Mouse (Mus musculus) heart, postnatal 25 days (tissue): ENCODE data around the gene Galnt9. TPM values are rescaled to one million over a fixed set of nuclear protein-coding genes. Genes with fewer than 3 reads are reported as not detected.

ENCODE experiments used
- DNase-seq: peaks from one replicate; pipeline ENCODE4 v3.0.0; 2022; ENCODE audit warnings: low spot score
- intact Hi-C: fragments of 180-260 bp; cut with DNase I; formaldehyde crosslinking; loops from one replicate; pipeline ENCODE4 v1.15.1; 2025
- total RNA-seq, 2 experiments: library from RNA; stranded (reverse); gene quantifications; 2 replicates each; pipeline ENCODE4 v1.2.3; 2021

Gene Galnt9
- total RNA-seq, result not detected

DNA sequence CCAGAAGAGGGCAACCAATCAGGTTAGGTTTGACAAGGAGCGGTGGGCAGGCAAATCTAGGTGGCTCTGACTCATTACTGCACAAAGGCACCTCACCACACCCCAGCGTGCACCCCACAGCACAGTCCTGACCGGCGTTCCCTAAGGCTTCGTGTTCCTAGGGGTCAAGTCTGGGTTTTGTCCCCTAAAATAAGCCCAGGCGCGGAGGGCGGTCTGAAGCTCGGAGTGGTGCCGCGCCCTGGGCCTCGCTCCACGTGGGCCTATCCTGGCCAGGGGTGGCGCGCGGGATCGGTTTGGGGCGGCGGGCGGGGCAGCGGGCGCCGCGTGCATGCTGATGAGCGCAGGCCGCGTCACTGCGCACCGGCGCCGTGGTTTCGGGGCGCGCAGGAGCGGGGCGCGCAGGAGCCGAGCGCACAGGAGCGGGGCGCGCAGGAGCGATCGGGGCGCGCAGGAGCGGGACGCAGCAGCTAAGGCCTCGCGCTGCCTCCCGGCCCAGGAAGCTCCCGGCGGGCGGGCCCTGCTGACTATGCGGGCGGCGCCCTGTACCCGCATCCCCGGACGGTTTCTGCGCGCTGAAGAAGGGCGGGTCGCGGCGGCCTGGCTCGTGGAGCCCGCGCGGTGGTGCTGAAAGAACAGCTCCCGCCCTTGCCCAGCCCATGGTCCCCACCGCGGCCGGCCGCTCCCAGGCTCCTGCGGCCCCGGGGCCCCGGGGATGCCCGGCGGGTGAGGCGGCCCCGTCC lies at the start of gene Galnt9:
TSS of gene Galnt9 (plus strand) at position 405 of the 740 bp plus-strand sequence.
- no peak for DNase-seq
- intact Hi-C loops, result no loop called here

DNA sequence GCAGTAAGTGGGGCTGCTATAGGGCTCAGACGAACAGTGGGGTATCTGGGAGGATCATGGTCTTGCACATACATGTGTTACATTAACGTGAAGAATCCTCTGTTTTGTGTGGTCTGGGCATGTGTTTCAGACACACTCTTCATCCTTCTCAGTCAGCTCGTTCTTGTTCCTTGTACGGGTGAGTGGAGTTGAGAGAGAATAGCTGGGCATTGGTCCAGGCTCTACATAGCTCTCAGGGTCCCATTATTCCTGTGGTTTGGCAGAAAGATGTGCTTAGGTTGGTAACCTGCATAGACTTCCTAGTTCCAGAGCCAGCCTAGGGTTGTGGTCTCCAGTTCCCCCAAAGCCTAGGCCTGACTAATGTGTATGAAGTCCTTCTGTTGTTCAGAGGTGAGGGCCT lies 49.8 kb upstream of the Galnt9 start:
- DNase-seq, result no peak
- intact Hi-C loops, result no loop called here

DNA sequence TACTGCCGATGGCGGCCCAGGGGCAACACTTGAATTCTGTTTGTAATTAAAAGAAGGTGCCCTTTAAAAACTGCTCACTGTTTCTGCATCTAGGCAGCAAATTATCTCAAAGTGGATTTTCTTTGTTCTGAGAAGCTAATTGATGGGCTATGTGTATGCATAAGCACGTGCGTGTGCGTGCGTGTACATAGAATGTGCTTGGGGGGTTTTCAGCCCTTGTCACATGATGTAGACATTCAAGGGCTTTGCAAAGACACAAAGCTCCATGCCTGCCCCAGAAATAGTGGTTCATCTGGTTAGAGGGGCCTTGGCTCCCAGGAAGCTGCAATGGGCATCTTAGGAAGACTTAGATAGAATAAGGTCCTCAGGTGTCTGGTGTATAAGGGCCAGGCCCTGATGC lies 49.1 kb upstream of the Galnt9 start:
- intact Hi-C loops, result no loop called here
- no peak for DNase-seq

DNA sequence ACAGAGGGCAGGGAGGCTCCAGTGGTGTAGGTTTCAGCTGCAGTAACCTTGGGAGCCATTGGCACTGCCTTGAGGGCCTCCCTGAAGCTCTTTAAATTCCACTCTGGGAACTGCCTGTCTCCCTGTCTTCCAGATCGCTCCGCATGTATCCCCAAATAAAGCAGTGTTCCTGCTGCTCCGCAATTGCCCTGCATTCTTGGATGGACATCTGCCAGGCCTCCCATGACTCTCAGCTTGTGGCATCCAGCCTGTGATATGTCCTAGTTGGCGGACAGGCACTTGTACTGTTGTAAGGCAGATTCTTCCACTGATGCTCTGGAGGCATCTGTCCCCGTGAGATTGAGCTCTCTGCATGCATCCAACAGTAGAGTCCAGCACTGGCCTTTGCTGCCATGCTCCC lies 46.6 kb upstream of the Galnt9 start:
- intact Hi-C loops, result no loop called here
- no peak for DNase-seq

DNA sequence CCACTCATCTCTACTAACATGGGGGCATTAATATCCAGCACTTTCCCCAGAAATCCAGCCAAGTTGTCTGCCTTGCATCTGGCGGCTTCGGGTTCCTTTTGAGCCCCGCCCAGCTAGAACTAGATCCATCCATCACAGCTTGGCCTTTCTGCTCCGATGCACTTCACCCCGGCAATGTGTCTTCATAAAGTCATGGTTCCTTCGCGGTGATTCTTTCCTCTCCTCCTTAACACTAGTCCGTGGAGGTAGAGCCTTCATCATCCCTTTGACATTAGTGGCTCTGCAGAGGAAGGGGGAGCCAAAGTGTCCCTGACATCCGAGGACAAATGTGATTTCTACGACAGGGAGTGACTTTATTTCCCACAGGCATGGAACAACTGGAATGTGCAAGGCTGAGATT lies 46.1 kb upstream of the Galnt9 start:
- no peak for DNase-seq
- intact Hi-C loops, result no loop called here

DNA sequence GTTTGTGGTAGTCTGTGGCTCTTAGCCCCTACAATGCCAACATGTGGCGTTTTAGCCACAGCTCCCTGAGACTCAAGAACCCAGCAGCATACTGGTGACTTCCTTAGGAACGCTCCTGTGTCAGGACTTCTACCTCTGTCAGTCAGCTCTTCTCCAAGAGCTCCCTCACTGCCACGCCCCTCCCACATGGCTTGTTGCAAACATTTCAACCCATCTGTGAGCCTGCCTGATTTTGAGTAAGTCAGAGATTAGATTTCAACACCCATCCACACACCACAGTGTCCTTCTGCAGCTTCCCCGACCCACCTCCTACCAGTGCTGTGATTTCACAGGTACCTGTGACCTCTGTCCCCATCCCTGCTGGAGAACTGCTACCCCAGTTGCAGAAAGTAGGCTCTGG lies 43.9 kb upstream of the Galnt9 start:
- no peak for DNase-seq
- intact Hi-C loops, result no loop called here

DNA sequence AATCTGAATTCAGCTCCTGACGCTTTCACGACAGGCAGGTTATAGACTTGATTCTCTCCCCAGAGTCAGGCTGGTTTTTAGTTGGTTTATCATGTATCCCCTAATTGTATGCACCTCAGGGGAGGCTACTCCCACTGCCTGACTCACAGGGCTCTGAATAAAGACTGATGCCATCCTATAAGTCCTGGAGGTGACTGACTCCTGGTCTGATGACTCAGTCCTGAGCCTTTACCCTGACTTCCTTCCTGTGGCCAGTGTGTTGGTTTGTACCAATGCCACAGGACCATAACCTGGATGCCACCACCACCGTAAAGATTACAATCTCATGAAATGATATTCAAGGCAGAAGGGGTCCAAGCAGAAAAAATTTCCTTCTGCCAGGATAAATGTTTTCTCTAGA lies 40.8 kb upstream of the Galnt9 start:
- intact Hi-C loops, result no loop called here
- DNase-seq, result no peak

DNA sequence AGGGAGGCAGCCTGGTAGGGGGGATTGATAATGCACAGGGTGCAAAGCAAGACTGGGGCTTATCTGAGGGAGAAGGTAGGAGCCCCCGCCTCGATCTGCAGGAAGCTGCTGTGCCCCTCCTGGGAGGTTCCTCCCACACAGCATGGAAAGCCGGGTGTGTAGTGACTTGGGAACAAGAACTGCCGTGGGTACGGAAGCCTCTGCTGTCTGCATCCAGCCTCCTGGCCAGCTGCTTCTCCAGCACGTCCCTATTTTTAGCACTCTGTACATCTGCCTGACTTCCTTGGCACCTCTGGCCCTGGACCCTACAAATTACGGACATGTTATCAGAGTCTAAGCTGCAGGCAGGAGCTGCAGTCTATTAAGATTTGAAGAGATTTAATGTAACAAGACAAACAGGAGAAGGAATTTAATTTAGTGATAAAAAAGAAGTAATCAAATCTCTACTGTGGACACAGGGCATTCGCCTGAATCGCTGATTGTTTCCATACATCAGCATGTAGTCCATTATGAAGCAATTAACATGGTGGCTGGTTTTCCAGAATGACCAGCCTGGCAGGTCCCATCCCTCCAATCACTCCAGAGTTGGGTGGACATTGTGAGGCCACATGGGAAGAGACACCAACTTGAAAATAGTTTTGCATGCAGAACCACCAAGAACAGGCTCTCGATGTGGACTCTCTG lies 38.4 kb upstream of the Galnt9 start:
- no peak for DNase-seq
- intact Hi-C loops, result no loop called here

DNA sequence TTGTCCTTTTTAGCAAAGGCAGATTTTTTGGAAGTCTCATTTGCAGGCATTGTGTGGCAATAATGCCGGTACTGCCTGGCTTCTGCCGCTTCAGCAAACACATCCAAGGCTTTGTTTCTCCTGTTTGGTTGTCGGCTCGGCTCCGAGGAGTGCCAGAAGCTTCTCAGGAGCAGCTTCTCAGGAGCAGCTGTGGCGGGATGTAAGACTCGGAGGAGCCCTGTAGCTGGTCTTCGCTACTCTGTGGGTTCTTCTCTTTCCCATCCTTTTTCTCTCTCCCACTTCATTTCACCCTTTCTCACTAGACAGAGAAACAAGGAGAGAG lies 37.9 kb upstream of the Galnt9 start:
- intact Hi-C loops, result no loop called here
- DNase-seq, result no peak

DNA sequence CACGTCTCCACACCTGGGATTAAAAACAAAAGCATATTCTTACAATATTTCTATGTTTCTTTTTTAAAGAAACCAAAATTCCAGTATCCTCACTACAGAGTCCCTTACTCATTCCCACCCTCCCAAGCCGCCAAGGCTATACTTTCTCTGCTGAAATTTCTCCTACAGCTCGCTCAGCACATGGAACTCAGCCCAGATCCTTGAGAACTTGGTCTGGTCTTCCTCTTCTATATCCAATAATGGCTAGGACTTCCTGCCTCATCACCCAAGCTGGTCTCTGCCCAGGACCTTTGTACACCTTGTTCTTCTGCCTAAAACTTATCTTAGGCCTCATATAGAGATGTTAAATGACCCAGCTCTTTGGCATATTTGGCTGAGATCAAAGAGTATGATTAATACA lies 37.3 kb upstream of the Galnt9 start:
- DNase-seq, result no peak
- intact Hi-C loops, result no loop called here

DNA sequence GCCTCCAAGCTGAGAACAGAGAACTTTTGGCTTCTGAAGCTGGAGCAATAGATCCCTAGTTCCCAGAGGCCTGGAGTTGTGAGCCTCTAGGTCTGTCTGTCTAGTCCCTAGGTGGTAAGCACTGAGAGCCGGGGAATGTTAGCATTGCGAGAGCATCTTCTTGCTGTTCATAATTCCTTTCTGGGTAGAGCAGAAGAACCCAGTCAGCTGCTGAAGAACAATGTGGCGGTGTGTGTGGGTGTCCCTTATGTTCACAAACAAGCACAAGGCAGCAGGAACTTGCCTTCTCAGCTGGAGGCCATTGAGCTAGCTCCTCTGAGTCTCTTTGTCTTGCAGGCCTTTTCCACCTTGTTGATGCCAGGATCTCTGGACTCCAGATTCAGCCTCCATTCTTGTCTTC lies 36.2 kb upstream of the Galnt9 start:
- intact Hi-C loops, result no loop called here
- DNase-seq, result no peak

DNA sequence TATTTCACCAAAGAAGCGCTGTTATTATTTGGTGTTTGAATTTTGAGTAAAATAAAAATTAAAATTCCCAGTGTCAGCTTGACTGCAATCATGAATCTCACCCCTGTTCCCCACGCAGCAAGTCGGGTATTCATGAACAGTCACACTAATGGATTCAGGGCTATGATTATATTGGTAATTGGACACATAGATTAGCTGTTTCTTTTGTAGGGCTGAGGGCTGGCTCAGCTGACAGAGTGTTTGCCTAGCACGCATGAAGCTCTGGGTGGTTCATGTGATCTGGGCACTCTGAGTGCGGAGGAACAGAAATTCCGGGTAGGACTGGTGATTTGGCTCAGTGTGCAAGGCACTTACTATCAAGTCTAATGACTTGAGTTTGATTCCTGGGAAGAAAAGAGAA lies 33.8 kb upstream of the Galnt9 start:
- no peak for DNase-seq
- intact Hi-C loops, result no loop called here

DNA sequence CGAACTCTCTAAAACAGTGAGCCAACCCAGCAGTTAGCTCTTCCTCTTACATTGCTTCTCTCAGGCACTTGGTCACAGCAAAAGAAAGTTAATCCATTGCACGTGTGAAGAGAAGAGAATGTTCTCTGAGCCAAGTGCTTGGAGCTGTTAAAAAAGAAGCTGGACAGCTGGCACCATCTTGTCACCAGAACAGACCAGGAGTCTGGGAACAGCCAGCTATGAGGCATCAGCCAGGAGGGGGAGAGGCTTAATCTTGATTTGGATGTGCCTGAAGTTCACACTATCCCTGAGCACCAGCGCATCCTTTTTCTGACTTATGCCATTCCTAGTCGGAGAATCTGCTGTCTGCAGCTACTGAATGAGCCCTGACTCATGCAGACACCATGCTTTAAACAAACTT lies 30.4 kb upstream of the Galnt9 start:
- intact Hi-C loops, result no loop called here
- DNase-seq, result no peak

DNA sequence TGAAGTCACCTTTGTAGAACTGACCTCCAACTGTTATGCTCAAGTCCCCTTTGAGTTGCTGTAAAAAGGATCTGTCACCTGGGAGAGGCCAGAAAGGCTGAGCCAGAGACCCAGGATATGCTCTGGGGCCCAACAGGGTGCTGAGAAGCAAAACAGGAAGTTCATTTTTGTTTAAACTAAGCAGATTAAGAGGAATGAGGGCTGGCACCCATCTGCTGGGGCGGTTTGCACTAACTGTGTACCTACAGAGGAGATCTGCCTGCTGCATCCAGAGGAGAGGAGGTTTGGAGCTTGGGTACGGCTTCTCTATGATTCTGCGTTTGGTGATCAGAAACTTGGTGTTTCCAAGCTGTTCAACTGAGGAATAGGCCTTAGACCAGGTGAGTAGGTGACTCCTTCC lies 29.5 kb upstream of the Galnt9 start:
- no peak for DNase-seq
- intact Hi-C loops, result no loop called here

DNA sequence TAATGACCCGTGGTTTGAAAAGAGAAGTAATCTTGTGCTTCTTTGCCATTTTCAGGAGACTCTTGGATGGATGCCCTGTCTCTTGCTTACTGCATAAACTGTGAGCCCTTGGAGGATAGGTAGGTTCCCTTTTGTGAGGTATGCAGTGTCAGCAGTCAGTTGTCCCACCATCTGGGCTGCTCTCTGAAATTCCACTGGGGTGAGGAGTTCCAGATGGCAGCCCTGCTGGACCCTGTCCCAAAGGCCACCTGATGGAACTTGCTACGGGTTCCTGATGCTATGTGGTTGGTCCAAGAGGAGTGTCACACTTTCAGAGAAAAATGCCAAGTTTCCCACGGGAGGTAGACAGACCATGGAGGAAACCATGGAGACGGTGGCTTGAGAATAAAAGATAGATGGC lies 27.8 kb upstream of the Galnt9 start:
- intact Hi-C loops, result no loop called here

DNA sequence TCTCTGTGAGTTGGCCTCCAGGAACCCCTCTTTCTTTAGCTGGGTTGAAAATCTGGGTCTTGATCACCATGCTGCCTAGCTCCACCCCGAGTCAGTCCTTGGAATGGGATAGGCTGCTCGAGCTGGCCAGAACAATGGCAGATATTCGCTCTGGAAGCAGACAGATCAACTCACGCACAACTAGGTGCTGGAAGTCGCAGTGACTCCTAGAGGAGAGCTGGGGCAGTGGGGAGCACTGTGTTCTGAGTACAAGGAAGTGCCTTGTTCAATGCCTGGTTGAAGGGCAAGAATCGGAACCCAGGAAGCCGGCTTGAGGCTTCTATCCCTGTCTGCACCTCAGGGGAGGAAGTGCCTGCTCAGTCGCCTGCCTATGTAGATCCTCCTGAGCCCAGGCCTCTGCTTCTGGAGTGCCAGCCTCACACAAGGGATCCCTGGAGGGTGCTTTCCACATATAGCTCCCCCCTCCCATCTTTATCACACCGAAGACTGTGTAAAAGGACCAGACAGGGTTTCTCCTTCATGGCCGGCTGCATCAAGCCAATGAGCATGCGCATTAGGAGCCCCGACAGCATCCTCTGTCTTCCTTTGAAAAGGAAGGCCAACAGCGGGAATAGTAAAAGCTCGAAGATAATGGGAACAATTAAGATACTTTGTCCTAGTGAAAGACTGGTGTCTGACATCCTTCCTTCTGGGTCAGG lies 25.9 kb upstream of the Galnt9 start:
- DNase-seq, result no peak
- intact Hi-C loops, result no loop called here

More for the DNA sequence above, 27.8 kb upstream of the Galnt9 start:
- no peak for DNase-seq

DNA sequence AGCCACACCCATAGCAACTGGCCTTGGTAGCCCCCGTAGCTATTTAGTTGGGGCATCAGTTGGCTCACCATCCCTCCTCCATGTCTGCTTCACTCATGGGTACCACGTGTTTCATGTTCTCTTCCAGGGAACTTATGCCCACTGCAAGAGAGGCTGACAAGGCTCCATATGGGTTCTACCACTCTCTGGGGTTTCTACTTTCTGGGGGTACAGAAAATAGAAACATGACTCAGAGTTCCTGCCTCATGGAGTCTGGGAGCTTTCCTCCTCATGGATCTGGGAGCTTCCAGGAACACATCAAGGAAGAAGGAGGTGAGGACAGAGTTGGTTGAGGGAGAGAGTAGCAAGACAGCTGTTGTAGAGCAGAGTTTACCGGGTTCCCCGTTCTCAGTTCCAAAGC lies 23.2 kb upstream of the Galnt9 start:
- intact Hi-C loops, result no loop called here
- DNase-seq, result no peak

DNA sequence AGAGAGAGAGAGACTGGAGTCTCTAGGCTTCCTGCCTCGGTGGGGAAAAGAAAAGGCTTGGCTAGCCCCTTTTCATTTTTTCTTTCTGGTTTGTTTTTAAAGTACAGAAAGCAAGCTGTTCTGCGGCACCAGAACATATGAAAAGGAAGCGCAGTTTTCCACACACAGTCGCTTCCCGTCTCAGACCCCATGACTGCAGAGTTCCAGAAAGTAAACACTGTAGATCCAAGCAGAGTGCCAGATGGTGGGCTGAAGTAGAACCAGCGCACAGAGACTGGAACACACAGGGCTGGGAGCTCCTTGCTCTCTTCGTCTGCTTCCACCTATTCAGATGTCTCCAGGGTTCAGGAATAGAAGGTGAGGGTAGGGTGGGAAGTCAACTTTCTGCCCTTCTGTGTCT lies 22.3 kb upstream of the Galnt9 start:
- DNase-seq, result no peak
- intact Hi-C loops, result no loop called here

DNA sequence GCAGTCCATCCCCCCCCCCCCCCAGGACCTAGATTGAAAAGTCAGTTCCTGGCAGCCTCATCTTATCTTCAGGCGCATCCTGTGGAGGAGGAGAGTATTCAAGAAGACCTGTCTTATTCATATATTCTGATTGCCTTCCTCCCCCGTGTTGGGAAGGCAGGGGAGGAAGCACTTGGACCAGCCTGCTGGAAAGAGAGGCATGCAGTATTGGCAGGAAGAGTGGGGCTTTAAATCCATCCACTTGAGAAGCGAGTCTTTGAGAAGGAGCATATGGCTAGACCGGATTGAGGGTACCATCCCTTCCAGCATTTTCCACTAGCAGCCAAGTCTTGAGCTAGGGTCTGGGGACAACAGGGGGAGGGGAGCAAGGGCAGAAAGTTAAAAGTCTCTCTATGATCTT lies 20.9 kb upstream of the Galnt9 start:
- no peak for DNase-seq
- intact Hi-C loops, result no loop called here

DNA sequence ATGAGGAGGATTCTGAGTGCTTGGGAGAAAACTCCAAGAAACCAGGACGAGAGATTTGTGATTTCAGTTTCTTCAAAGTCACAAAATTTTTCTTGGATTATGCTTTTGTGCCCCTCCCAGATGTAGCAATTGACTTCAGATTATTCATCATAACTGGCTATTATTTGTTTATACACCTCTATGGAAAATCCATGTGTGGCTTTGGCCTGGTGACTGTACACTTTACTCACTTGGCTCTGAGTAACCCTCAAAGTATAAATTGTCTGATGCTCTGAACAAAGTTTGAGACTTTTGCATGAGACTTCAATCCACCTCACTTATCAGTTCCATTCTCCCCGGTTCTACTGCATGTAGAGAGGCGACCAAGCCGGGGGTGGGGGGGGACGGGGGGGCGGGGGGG lies 18.5 kb upstream of the Galnt9 start:
- intact Hi-C loops, result no loop called here
- DNase-seq, result no peak

DNA sequence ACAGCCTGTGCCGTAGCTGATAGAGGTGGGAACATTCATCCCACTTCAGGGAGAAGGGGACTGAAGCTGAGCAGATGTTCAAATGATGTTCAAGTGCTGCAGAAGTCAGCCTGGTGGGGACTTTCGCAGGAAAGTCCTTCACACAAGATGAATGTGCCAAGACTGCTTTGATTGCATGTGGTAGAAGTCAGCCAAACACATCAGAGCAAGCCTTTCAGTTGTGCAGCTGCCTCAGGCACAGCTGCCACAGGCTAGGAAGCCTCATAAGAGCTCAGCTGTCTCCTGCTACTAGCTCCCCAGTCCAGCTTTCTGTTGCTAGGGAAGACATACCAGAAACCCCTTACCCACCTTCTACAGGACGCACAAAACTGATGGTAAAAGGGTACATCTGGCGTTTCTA lies 17.6 kb upstream of the Galnt9 start:
- intact Hi-C loops, result no loop called here
- no peak for DNase-seq

DNA sequence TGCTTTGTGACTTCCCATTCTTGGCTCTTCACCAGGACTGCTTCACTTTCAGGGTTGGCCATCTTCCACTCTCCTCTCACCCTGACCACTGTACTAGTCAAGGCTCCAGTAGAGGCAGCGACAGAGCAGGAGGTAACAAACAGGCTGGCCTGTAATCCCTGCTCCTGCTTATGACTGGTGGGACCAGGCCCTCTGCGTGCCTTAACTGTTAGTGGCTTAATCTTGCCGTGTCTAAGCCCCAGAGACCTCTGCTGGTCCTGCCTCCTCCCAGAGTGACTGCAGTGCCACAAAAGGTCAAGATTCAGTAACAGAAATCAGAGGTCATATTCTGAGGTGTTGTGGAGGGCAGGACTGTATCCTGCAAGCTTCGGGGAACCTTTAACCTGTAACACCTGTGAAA lies 13.1 kb upstream of the Galnt9 start:
- intact Hi-C loops, result no loop called here
- DNase-seq, result no peak
